Mouse (Mus musculus) neural tube, embryonic 15.5 days (tissue): ENCODE results near the gene Sapcd2. TPM values are rescaled to one million over a fixed set of nuclear protein-coding genes. Genes with fewer than 3 reads are reported as not detected.
"Not testable (repeated sequence)": the region's sequence is repeated elsewhere in the genome, so short reads cannot be mapped to it uniquely, and the experiment has no call there.

Experiments used
- ATAC-seq: fragments of 200-750 bp; cut with Nextera tagmentation; 2 replicates; pipeline ENCODE4 v1.8.0; 2017; ENCODE audit warnings: mild to moderate bottlenecking, moderate TSS enrichment, moderate library complexity; ENCODE audit not compliant: low FRiP score
- H3K27ac ChIP-seq: fragments of 300-500 bp; sonication (generic); replicated peaks from 2 replicates; pipeline ENCODE4 v1.5.1; 2015; ENCODE audit warnings: mild to moderate bottlenecking, inconsistent platforms
- H3K27me3 ChIP-seq: fragments of 300-500 bp; sonication (generic); replicated peaks from 2 replicates; pipeline ENCODE4 v1.6.1; 2015; ENCODE audit warnings: inconsistent platforms
- H3K36me3 ChIP-seq: fragments of 300-500 bp; sonication (generic); 2 replicates; pipeline ENCODE4 v1.6.1; 2015; ENCODE audit warnings: inconsistent platforms
- H3K4me1 ChIP-seq: fragments of 300-500 bp; sonication (generic); 2 replicates; pipeline ENCODE4 v1.6.1; 2015; ENCODE audit warnings: inconsistent platforms
- H3K4me2 ChIP-seq: fragments of 300-500 bp; sonication (generic); 2 replicates; pipeline ENCODE4 v1.6.1; 2015; ENCODE audit warnings: inconsistent platforms, mild to moderate bottlenecking, moderate library complexity
- H3K4me3 ChIP-seq: fragments of 300-500 bp; sonication (generic); replicated peaks from 2 replicates; pipeline ENCODE4 v1.5.1; 2015; ENCODE audit warnings: mild to moderate bottlenecking, inconsistent platforms
- H3K9ac ChIP-seq: fragments of 300-500 bp; sonication (generic); replicated peaks from 2 replicates; pipeline ENCODE4 v1.6.1; 2015; ENCODE audit warnings: mild to moderate bottlenecking, inconsistent platforms
- H3K9me3 ChIP-seq: fragments of 300-500 bp; sonication (generic); replicated peaks from 2 replicates; pipeline ENCODE4 v1.6.1; 2016; ENCODE audit warnings: inconsistent platforms
- whole genome bisulfite sequencing: fragments of 180-500 bp; shearing (Covaris S2); methylation state at CpG from one replicate; pipeline ENCODE4 v1.1.7; 2015; ENCODE audit warnings: mixed read lengths; 5-methylcytosine and 5-hydroxymethylcytosine counted together
- polyA plus RNA-seq: library from polyadenylated mRNA; unstranded; fragments of >200 nt; fragmentation: Nextera tagmentation; extraction: Ambion mirVana; gene quantifications from 2 replicates; pipeline ENCODE4 v1.2.1, GENCODE M21; 2015

The Sapcd2 gene
- polyA plus RNA-seq, 1 experiment from 2014 or later = 10.6 TPM

- peaks cover 27% of the 10 kb centered on the region for H3K27me3 ChIP-seq
- peak overlapping the region; percentile 74 for H3K4me2 ChIP-seq
- peak; percentile 62 for ATAC-seq
- WGBS = under 1% methylated on average over 13 of the region's 13 CpGs
- H3K9me3 ChIP-seq = no peaks in the 10 kb centered on the region
- peak overlapping the region; percentile 99 for H3K9ac ChIP-seq
- peaks cover 2% of the 10 kb centered on the region for H3K36me3 ChIP-seq
- peaks cover 42% of the 10 kb centered on the region for H3K4me1 ChIP-seq
- H3K4me3 ChIP-seq = peak overlapping the region; percentile 74
- H3K27ac ChIP-seq = peak overlapping the region; percentile 87
Observed at GRCm38 (mm10) chr2:25402377-25402971, 30.4 kb downstream of the Sapcd2 start.

GRCm38 (mm10) chr2:25402972-25403601 lies 31.0 kb downstream of the Sapcd2 start:
- H3K4me1 ChIP-seq = peaks cover 42% of the 10 kb centered on the region
- under 1% methylated on average over 52 of the region's 54 CpGs for WGBS
- peak overlapping the region; percentile 87 for H3K27ac ChIP-seq
- ATAC-seq = peak; percentile 89
- H3K4me2 ChIP-seq = peak overlapping the region; percentile 74
- H3K9me3 ChIP-seq = no peaks in the 10 kb centered on the region
- H3K27me3 ChIP-seq = peaks cover 20% of the 10 kb centered on the region
- H3K4me3 ChIP-seq = peak overlapping the region; percentile 74
- peaks cover 8% of the 10 kb centered on the region for H3K36me3 ChIP-seq
- H3K9ac ChIP-seq = peak overlapping the region; percentile 99

GRCm38 (mm10) chr2:25403994-25404393 lies 31.9 kb downstream of the Sapcd2 start:
- Histone ChIP-seq H3K27me3 (peaks cover 11% of the 10 kb centered on the region), H3K4me1 (peaks cover 42% of the 10 kb centered on the region), H3K4me3 (peak overlapping the region; percentile 74), H3K4me2 (peak overlapping the region; percentile 74), H3K36me3 (peaks cover 16% of the 10 kb centered on the region), H3K9ac (peak overlapping the region; percentile 99), H3K27ac (0 out of 2 replicates have a peak overlapping the region, but pooled peaks have one; percentile 87), H3K9me3 (no peaks in the 10 kb centered on the region)
- ATAC-seq = no peak
- 84% methylated on average over 4 of the region's 4 CpGs for WGBS

- H3K36me3 ChIP-seq = peaks cover 33% of the 10 kb centered on the region
Observed at GRCm38 (mm10) chr2:25408908-25409307, 36.8 kb downstream of the Sapcd2 start.

GRCm38 (mm10) chr2:25413436-25413835 lies 41.3 kb downstream of the Sapcd2 start:
- not testable (repeated sequence) for H3K4me1 ChIP-seq, H3K4me3 ChIP-seq, H3K9me3 ChIP-seq, H3K4me2 ChIP-seq, ATAC-seq, H3K27ac ChIP-seq, H3K9ac ChIP-seq, H3K27me3 ChIP-seq
- H3K36me3 ChIP-seq = peaks cover 25% of the 10 kb centered on the region

More at GRCm38 (mm10) chr2:25408908-25409307, 36.8 kb downstream of the Sapcd2 start:
- Histone ChIP-seq H3K27ac (no peak overlapping the region), H3K9me3 (no peaks in the 10 kb centered on the region), H3K27me3 (no peaks in the 10 kb centered on the region), H3K4me2 (no peak overlapping the region), H3K9ac (no peak overlapping the region), H3K4me3 (no peak overlapping the region), H3K4me1 (peaks cover 21% of the 10 kb centered on the region)
- no peak for ATAC-seq
- 87% methylated on average over 10 of the region's 10 CpGs for WGBS

GRCm38 (mm10) chr2:25417426-25417825 lies 45.3 kb downstream of the Sapcd2 start:
- H3K4me2 ChIP-seq = no peak overlapping the region
- H3K4me3 ChIP-seq = no peak overlapping the region
- H3K27me3 ChIP-seq = no peaks in the 10 kb centered on the region
- H3K4me1 ChIP-seq = peaks cover 6% of the 10 kb centered on the region; the same call in 1 of the 2 replicates
- H3K27ac ChIP-seq = 0 out of 2 replicates have a peak overlapping the region, but pooled peaks have one; percentile 33
- H3K36me3 ChIP-seq = peaks cover 6% of the 10 kb centered on the region; the same call in 1 of the 2 replicates
- 0 out of 2 replicates have a peak overlapping the region, but pooled peaks have one; percentile 10 for H3K9ac ChIP-seq
- H3K9me3 ChIP-seq = no peaks in the 10 kb centered on the region
- no peak for ATAC-seq
- 16% methylated on average over 3 of the region's 3 CpGs for WGBS

- ATAC-seq = 0 out of 2 replicates have a peak, but pooled peaks have one; percentile 40
- peaks cover 6% of the 10 kb centered on the region; the same call in 1 of the 2 replicates for H3K4me1 ChIP-seq
- H3K9ac ChIP-seq = no peak overlapping the region
- 22% methylated on average over 3 of the region's 3 CpGs for WGBS
- no peak overlapping the region for H3K4me3 ChIP-seq
- peaks cover 21% of the 10 kb centered on the region for H3K27me3 ChIP-seq
- no peak overlapping the region for H3K27ac ChIP-seq
- no peaks in the 10 kb centered on the region for H3K9me3 ChIP-seq
- no peaks in the 10 kb centered on the region for H3K36me3 ChIP-seq
- H3K4me2 ChIP-seq = no peak overlapping the region
Observed at GRCm38 (mm10) chr2:25421896-25422295, 49.8 kb downstream of the Sapcd2 start.

- Histone ChIP-seq H3K4me3 (no peak within 1 kb of the TSS), H3K4me1 (peaks cover 3% of the 10 kb centered on the region; the same call in 1 of the 2 replicates), H3K9ac (no peak within 1 kb of the TSS), H3K27me3 (peaks cover 21% of the 10 kb centered on the region), H3K4me2 (no peak within 1 kb of the TSS), H3K27ac (no peak within 1 kb of the TSS), H3K36me3 (no peaks in the 10 kb centered on the region), H3K9me3 (no peaks in the 10 kb centered on the region)
- ATAC-seq = no peak
- 75% methylated on average over 17 of the region's 17 CpGs for WGBS
Observed at GRCm38 (mm10) chr2:25422587-25423410, 50.7 kb downstream of the Sapcd2 start, which contains the start of gene Fut7. TSS of gene Fut7 (plus strand) at chr2:25423267.

- ATAC-seq = no peak
- Histone ChIP-seq H3K27ac (no peak overlapping the region), H3K9ac (no peak overlapping the region), H3K4me1 (peaks cover 8% of the 10 kb centered on the region), H3K4me3 (no peak overlapping the region), H3K4me2 (no peak overlapping the region), H3K9me3 (no peaks in the 10 kb centered on the region), H3K27me3 (peaks cover 21% of the 10 kb centered on the region), H3K36me3 (no peaks in the 10 kb centered on the region)
- 71% methylated on average over 1 of the region's 1 CpGs for WGBS
Observed at GRCm38 (mm10) chr2:25423626-25424025, 51.5 kb downstream of the Sapcd2 start.

- no peak for ATAC-seq
- Histone ChIP-seq H3K9ac (0 out of 2 replicates have a peak overlapping the region, but pooled peaks have one; percentile 1), H3K27me3 (peaks cover 21% of the 10 kb centered on the region), H3K27ac (no peak overlapping the region), H3K4me3 (no peak overlapping the region), H3K4me1 (peaks cover 24% of the 10 kb centered on the region), H3K4me2 (no peak overlapping the region), H3K36me3 (no peaks in the 10 kb centered on the region), H3K9me3 (no peaks in the 10 kb centered on the region)
- 48% methylated on average over 27 of the region's 27 CpGs for WGBS
Observed at GRCm38 (mm10) chr2:25425481-25425880, 53.4 kb downstream of the Sapcd2 start.

- Histone ChIP-seq H3K4me2 (no peak overlapping the region), H3K9me3 (no peaks in the 10 kb centered on the region), H3K9ac (no peak overlapping the region), H3K4me1 (peaks cover 36% of the 10 kb centered on the region), H3K4me3 (no peak overlapping the region), H3K27me3 (peaks cover 21% of the 10 kb centered on the region), H3K36me3 (no peaks in the 10 kb centered on the region), H3K27ac (no peak overlapping the region)
- 37% methylated on average over 5 of the region's 5 CpGs for WGBS
- no peak for ATAC-seq
Observed at GRCm38 (mm10) chr2:25426721-25427191, 54.6 kb downstream of the Sapcd2 start.
